Mouse (Mus musculus): ENCODE results near the gene Caml.
"Not testable (repeated sequence)": the region's sequence is repeated elsewhere in the genome, so short reads cannot be mapped to it uniquely, and the experiment has no call there.

Caml gene

GRCm38 (mm10) chr13:55622649-55623541 is at the start of gene Caml:
Gene Caml (plus strand): TSS chr13:55623005.
- DNase-seq = peak; percentile 85

GRCm38 (mm10) chr13:55573432-55573831 is 49.4 kb upstream of the Caml start, which contains the start of gene Tmed9:
Gene Tmed9 (plus strand): TSS chr13:55573732.
- DNase-seq = no peak

GRCm38 (mm10) chr13:55574321-55574720 is 48.5 kb upstream of the Caml start:
- DNase-seq = no peak

GRCm38 (mm10) chr13:55575932-55576331 is 46.9 kb upstream of the Caml start:
- DNase-seq = no peak

GRCm38 (mm10) chr13:55576872-55577271 is 45.9 kb upstream of the Caml start:
- not testable (repeated sequence) for DNase-seq

GRCm38 (mm10) chr13:55578086-55578485 is 44.7 kb upstream of the Caml start:
- no peak for DNase-seq

- DNase-seq = no peak
Measured at GRCm38 (mm10) chr13:55591961-55592490, 30.8 kb upstream of the Caml start.

- peak; percentile 97 for DNase-seq
Measured at GRCm38 (mm10) chr13:55592512-55593253, 30.1 kb upstream of the Caml start.

GRCm38 (mm10) chr13:55593254-55593747 is 29.5 kb upstream of the Caml start:
- DNase-seq = no peak

GRCm38 (mm10) chr13:55595375-55595774 is 27.4 kb upstream of the Caml start:
- peak; percentile 65 to 72 for DNase-seq

GRCm38 (mm10) chr13:55596802-55597201 is 26.0 kb upstream of the Caml start:
- no peak for DNase-seq

GRCm38 (mm10) chr13:55599566-55600540 is 23.0 kb upstream of the Caml start, which contains the start of gene B4galt7:
Gene B4galt7 (plus strand): TSS chr13:55599896.
- DNase-seq = peak; percentile 89

- DNase-seq = no peak
Measured at GRCm38 (mm10) chr13:55600657-55601056, 22.1 kb upstream of the Caml start.

- DNase-seq = peak; percentile 86 to 89
Measured at GRCm38 (mm10) chr13:55601611-55602010, 21.2 kb upstream of the Caml start.

- no peak for DNase-seq
Measured at GRCm38 (mm10) chr13:55604606-55605005, 18.2 kb upstream of the Caml start.

- DNase-seq = no peak
Measured at GRCm38 (mm10) chr13:55606899-55607623, 15.7 kb upstream of the Caml start.

- no peak for DNase-seq
Measured at GRCm38 (mm10) chr13:55607624-55608006, 15.2 kb upstream of the Caml start.

- no peak for DNase-seq
Measured at GRCm38 (mm10) chr13:55611996-55612395, 10.8 kb upstream of the Caml start.

GRCm38 (mm10) chr13:55613471-55613870 is 9.3 kb upstream of the Caml start:
- no peak for DNase-seq

- DNase-seq = no peak
Measured at GRCm38 (mm10) chr13:55619328-55619727, 3.5 kb upstream of the Caml start.

- no peak for DNase-seq
Measured at GRCm38 (mm10) chr13:55620275-55620674, 2.5 kb upstream of the Caml start.

Measured in cerebellum, postnatal 36 days (tissue).